Mouse (Mus musculus): Measurements from ENCODE around the gene Tle3.

Tle3 gene

DNA sequence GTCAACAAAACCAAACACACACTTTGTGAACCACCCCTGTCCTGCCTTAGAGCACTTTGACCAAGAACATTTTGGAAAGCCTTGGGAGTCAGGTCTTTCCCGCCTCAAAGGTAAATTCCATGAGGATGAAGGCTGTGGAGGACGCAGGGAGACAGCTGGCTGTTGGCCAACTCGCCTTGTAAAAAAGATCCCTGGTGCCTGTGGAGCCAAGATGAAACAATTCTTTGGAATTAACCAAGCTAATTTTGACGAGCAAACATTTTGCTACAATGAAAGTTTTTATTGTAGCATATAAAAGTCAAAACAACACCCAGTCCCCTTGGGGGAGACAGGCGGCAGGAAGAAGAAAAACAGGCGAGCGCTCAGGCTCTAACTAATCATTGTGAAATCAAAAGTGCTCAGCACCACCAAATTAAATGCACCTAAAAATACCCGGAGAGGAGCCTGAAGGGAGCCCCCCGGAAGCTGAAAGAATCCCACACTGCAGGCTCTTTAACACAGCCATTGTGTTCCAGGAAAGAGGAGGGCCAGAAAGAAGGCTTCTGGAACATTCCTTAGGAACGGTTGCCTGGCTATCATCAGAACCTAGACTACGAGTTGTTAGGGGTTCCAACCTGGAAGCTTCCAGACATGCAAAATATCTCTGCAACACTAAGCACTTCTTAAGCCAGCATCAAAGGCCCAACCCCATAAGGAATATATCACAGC, 69.2 kb downstream of the Tle3 start:
- Histone ChIP-seq H3K4me3 (replicated peaks; ENCODE audit: low read length) (no peak overlapping the region), H3K4me1 (replicated peaks; ENCODE audit: low read depth, low read length) (peaks cover 59% of the 10 kb centered on the region), H3K36me3 (ENCODE audit: insufficient read depth, low read length) (no peaks in the 10 kb centered on the region), H3K9me3 (ENCODE audit: low read length) (no peaks in the 10 kb centered on the region), H3K27me3 (ENCODE audit: insufficient read depth, low read length) (peaks cover 52% of the 10 kb centered on the region)
- TF ChIP-seq NANOG (IDR thresholded peaks at IDR 0.05; ENCODE audit: borderline replicate concordance, low read length) (no peak), POU5F1 (IDR thresholded peaks at IDR 0.05; ENCODE audit: borderline replicate concordance, low read length) (no peak), CTCF (conservative IDR thresholded peaks at IDR 0.05; ENCODE audit: low read length) (no peak)

- TF ChIP-seq NANOG (IDR thresholded peaks at IDR 0.05; ENCODE audit: borderline replicate concordance, low read length) (no peak), CTCF (conservative IDR thresholded peaks at IDR 0.05; ENCODE audit: low read length) (no peak), POU5F1 (IDR thresholded peaks at IDR 0.05; ENCODE audit: borderline replicate concordance, low read length) (no peak)
- H3K27me3 ChIP-seq (ENCODE audit: insufficient read depth, low read length) = peaks cover 52% of the 10 kb centered on the region
- no peaks in the 10 kb centered on the region for H3K36me3 ChIP-seq (ENCODE audit: insufficient read depth, low read length)
- no peak overlapping the region for H3K4me3 ChIP-seq (replicated peaks; ENCODE audit: low read length)
- H3K4me1 ChIP-seq (replicated peaks; ENCODE audit: low read depth, low read length) = peaks cover 69% of the 10 kb centered on the region
- no peaks in the 10 kb centered on the region; the same call in 1 of the 2 replicates for H3K9me3 ChIP-seq (ENCODE audit: low read length)
These were observed 70.9 kb downstream of the Tle3 start for GRCm38 (mm10) chr9:61442951-61443630.

DNA sequence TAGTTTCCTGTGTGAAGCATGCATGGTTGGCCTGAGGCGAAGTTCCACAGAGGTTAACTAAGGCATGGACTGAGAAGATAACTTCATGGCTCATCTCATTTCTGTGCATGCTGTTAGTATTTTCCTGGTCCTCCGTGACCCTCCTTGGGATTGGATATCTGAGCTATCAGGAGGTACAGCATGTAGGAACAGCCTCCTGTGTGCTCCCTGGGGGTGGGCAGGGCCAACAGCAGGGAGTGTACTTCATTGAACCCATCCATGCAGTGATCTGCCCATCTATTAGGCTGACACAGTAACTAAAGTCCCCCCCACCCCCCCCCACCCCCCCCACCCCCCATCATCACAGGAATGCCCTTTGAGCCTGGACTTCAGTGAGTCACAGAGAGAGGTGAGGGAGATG, 73.0 kb downstream of the Tle3 start:
- H3K4me3 ChIP-seq (replicated peaks; ENCODE audit: low read length) = no peak overlapping the region
- TF ChIP-seq POU5F1 (IDR thresholded peaks at IDR 0.05; ENCODE audit: borderline replicate concordance, low read length) (no peak), CTCF (conservative IDR thresholded peaks at IDR 0.05; ENCODE audit: low read length) (no peak), NANOG (IDR thresholded peaks at IDR 0.05; ENCODE audit: borderline replicate concordance, low read length) (no peak)
- H3K9me3 ChIP-seq (ENCODE audit: low read length) = no peaks in the 10 kb centered on the region; the same call in 1 of the 2 replicates
- H3K4me1 ChIP-seq (replicated peaks; ENCODE audit: low read depth, low read length) = peaks cover 54% of the 10 kb centered on the region
- peaks cover 50% of the 10 kb centered on the region for H3K27me3 ChIP-seq (ENCODE audit: insufficient read depth, low read length)
- H3K36me3 ChIP-seq (ENCODE audit: insufficient read depth, low read length) = no peaks in the 10 kb centered on the region

GRCm38 (mm10) chr9:61445711-61446222, 73.6 kb downstream of the Tle3 start:
- no peak overlapping the region for H3K4me3 ChIP-seq (replicated peaks; ENCODE audit: low read length)
- H3K27me3 ChIP-seq (ENCODE audit: insufficient read depth, low read length) = peaks cover 50% of the 10 kb centered on the region
- no peaks in the 10 kb centered on the region for H3K36me3 ChIP-seq (ENCODE audit: insufficient read depth, low read length)
- peaks cover 47% of the 10 kb centered on the region for H3K4me1 ChIP-seq (replicated peaks; ENCODE audit: low read depth, low read length)
- no peaks in the 10 kb centered on the region; the same call in 1 of the 2 replicates for H3K9me3 ChIP-seq (ENCODE audit: low read length)
- TF ChIP-seq CTCF (conservative IDR thresholded peaks at IDR 0.05; ENCODE audit: low read length) (no peak), POU5F1 (IDR thresholded peaks at IDR 0.05; ENCODE audit: borderline replicate concordance, low read length) (no peak), NANOG (IDR thresholded peaks at IDR 0.05; ENCODE audit: borderline replicate concordance, low read length) (no peak)

DNA sequence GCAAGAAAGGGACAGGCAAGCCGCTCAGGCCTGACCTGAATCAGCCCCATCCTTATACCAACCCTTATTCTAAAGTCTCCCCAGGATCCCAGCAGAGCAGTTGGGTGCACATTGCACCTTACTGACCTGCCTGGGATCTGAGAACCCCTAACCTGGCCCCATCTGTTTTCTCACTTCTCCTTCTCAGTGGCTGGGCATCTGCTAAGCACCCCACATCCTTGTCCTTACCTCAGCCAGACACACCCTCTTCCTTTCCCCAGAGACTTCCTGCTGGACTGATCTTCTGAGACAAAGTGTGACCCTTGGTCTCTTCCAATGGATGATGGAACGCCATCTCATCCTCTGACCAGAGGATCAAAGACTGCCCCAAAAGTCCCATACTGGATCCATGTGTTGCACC, 74.8 kb downstream of the Tle3 start:
- Histone ChIP-seq H3K4me1 (replicated peaks; ENCODE audit: low read depth, low read length) (peaks cover 35% of the 10 kb centered on the region), H3K9me3 (ENCODE audit: low read length) (no peaks in the 10 kb centered on the region; the same call in 1 of the 2 replicates), H3K27me3 (ENCODE audit: insufficient read depth, low read length) (peaks cover 51% of the 10 kb centered on the region), H3K36me3 (ENCODE audit: insufficient read depth, low read length) (no peaks in the 10 kb centered on the region), H3K4me3 (replicated peaks; ENCODE audit: low read length) (no peak overlapping the region)
- no peak for TF ChIP-seq NANOG (IDR thresholded peaks at IDR 0.05; ENCODE audit: borderline replicate concordance, low read length)

DNA sequence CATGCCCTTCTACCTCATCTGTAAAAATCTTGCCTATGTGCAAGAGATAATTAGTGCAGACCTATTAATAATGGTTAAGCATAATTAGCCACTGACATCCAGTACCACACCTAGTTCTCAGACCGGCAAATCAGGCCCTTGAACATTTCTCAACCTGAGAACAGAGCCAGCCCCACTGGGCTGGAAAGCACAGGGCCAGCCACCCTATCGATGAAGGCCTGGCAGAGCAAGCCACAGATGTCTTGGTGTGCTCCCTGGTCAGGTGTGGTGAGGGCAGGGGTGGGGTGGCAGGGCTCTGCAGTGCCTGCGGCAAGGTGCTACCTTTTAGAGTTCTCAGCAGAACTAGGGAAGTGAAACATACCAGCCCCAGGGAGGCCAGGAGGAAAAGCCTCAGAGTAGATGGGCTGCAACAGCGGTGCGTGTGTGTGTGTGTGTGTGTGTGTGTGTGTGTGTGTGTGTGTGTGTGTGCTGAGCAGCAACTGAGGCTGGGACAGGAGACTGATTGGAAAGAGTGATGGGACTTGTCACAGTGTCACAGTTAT, 77.3 kb downstream of the Tle3 start:
- no peak overlapping the region for H3K4me3 ChIP-seq (replicated peaks; ENCODE audit: low read length)
- H3K4me1 ChIP-seq (replicated peaks; ENCODE audit: low read depth, low read length) = peaks cover 24% of the 10 kb centered on the region
- no peaks in the 10 kb centered on the region; the same call in 1 of the 2 replicates for H3K9me3 ChIP-seq (ENCODE audit: low read length)
- TF ChIP-seq CTCF (conservative IDR thresholded peaks at IDR 0.05; ENCODE audit: low read length) (no peak), NANOG (IDR thresholded peaks at IDR 0.05; ENCODE audit: borderline replicate concordance, low read length) (no peak), POU5F1 (IDR thresholded peaks at IDR 0.05; ENCODE audit: borderline replicate concordance, low read length) (no peak)
- H3K36me3 ChIP-seq (ENCODE audit: insufficient read depth, low read length) = no peaks in the 10 kb centered on the region
- H3K27me3 ChIP-seq (ENCODE audit: insufficient read depth, low read length) = peaks cover 57% of the 10 kb centered on the region

GRCm38 (mm10) chr9:61452081-61452480, 79.9 kb downstream of the Tle3 start:
- H3K36me3 ChIP-seq (ENCODE audit: insufficient read depth, low read length) = no peaks in the 10 kb centered on the region
- H3K27me3 ChIP-seq (ENCODE audit: insufficient read depth, low read length) = peaks cover 68% of the 10 kb centered on the region
- no peaks in the 10 kb centered on the region; the same call in 1 of the 2 replicates for H3K9me3 ChIP-seq (ENCODE audit: low read length)
- TF ChIP-seq CTCF (conservative IDR thresholded peaks at IDR 0.05; ENCODE audit: low read length) = no peak
- TF ChIP-seq NANOG (IDR thresholded peaks at IDR 0.05; ENCODE audit: borderline replicate concordance, low read length) = no peak
- no peak for TF ChIP-seq POU5F1 (IDR thresholded peaks at IDR 0.05; ENCODE audit: borderline replicate concordance, low read length)
- no peak overlapping the region for H3K4me3 ChIP-seq (replicated peaks; ENCODE audit: low read length)
- peaks cover 16% of the 10 kb centered on the region; the same call in 1 of the 2 replicates for H3K4me1 ChIP-seq (replicated peaks; ENCODE audit: low read depth, low read length)

GRCm38 (mm10) chr9:61455861-61456261, 83.7 kb downstream of the Tle3 start:
- no peaks in the 10 kb centered on the region for H3K36me3 ChIP-seq (ENCODE audit: insufficient read depth, low read length)
- H3K4me3 ChIP-seq (replicated peaks; ENCODE audit: low read length) = no peak overlapping the region
- H3K27me3 ChIP-seq (ENCODE audit: insufficient read depth, low read length) = peaks cover 70% of the 10 kb centered on the region
- peaks cover 16% of the 10 kb centered on the region; the same call in 1 of the 2 replicates for H3K4me1 ChIP-seq (replicated peaks; ENCODE audit: low read depth, low read length)
- TF ChIP-seq POU5F1 (IDR thresholded peaks at IDR 0.05; ENCODE audit: borderline replicate concordance, low read length) = no peak
- no peak for TF ChIP-seq CTCF (conservative IDR thresholded peaks at IDR 0.05; ENCODE audit: low read length)
- no peak for TF ChIP-seq NANOG (IDR thresholded peaks at IDR 0.05; ENCODE audit: borderline replicate concordance, low read length)
- no peaks in the 10 kb centered on the region for H3K9me3 ChIP-seq (ENCODE audit: low read length)
